Mouse (Mus musculus) lung, postnatal 14 days (tissue): ENCODE data around the gene Zfand3.
A peak's percentile ranks its signal among the peaks of the same experiment; 100 is the strongest.

Experiments
- DNase-seq: peaks from one replicate; pipeline ENCODE4 v3.0.0; 2021

Zfand3 gene

GRCm38 (mm10) chr17:30196401-30197279 is 192.1 kb downstream of the Zfand3 start:
- no peak for DNase-seq

GRCm38 (mm10) chr17:30197280-30198030 is 192.9 kb downstream of the Zfand3 start:
- no peak for DNase-seq

- DNase-seq = no peak
Measured at GRCm38 (mm10) chr17:30198422-30198821, 193.9 kb downstream of the Zfand3 start.

DNA sequence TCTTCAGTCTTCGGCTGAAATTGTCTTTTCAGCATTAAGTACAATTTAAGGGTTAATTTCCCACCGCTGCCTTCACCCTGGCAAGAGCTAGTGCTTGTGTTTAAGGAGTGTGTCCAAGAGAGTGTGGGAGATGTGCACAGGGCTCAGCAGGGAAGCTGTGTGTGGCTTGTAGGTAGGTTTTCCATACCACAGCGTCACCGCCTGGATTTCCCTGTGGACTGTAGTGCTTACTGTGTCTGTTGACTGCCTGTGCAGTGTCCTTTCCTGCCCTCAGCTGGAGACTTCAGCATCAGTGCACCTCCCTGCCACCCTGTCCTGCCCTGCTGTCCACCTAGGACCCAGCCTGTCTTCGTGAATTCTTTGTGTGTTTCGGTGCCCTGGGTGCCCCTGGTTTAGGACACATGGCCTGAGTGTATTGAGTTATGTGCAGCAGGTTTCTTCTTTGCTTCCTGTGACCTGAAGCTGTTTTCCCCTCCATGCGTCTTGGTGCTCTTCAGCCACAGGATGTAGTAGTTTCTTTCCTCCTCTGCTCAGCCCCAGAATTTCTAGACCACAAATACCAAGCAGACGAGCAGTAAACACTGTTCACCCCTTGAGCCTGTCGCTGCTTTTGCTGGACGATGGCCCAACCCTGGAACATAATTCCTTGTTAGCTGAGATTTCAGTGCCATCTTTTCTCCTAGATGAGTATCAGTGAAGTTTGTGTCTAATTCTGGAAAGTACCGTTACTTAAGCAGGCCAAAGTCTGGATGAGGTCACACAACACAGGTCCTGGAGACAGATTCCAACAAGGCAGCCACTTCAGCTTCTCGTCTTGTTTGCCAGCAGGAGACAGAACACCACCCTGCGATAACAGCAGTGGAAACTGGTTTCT is 195.1 kb downstream of the Zfand3 start:
- DNase-seq = no peak

DNA sequence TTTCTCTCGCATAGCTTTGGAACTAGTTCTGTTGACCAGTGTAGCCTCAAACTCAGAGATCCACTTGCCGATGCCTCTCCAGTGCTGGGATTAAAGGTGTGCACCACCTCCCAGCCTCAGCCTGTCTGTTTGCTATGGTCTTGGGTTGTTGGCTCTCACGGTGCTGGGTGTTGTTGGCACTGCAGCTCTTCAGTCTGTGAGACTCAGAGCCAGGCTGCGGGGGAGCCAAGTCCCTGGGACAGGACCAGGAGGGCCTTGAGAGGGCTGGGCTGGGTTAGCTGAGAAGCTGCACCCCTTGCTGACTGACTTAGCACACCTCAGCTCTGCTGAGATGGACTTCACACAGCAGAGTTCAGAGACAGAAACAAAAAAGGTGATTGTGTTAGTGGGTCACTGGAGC is 195.8 kb downstream of the Zfand3 start:
- DNase-seq = peak; percentile 32

DNA sequence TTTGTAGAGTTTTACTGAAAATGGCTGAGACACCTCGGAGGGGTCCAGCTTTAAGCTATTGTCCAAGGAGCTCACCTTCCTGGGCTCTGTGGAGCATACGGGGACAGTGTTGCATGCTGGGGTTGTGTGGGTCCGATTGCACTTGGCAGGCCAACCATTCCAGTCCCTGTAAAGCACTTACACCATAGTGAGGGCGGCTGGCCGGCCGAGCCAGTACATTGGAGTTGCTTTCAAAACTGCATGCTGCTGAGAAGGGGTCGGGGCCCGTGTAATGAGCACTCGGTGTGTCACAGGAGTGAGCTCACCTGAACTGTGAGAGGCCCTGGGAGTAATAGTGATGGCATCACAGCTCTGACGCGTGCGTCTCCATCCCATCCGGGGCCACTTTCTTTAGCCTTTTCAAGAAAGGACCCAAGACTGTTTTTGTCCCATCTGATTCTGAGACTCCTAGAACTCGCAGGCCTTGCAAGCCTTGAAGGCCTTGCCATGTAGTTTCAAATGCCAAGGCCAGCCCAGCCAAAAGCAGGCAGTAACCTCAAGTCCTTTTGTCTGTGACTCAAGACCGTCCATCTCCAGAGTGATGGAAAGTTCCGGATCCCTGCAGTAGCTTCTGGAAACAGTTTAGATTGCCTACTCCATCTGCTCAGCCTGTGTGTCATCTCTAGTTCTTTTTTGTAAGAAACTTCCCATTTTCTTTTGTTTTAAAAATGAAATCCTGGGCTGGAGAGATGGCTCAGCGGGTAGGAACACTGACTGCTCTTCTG is 200.7 kb downstream of the Zfand3 start:
- no peak for DNase-seq

DNA sequence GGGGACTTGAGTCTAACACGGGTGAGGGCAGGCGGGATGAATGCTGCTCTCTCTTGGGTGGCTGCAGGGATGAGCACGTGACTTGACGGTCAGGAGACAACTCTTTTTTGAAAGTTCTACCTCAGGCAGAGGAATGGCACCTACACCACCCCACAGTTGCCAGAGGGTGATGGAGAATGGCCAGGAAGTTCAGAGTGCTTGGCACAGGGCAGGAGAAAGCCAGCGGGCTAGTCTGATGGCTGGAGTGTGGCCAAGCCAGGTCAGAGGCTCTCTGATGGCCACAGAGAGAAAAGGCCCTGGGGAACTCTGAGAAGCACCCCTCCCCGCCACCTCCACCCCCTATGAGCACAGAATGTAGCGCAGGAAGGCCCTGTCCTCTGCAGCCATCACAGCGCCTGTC is 205.7 kb downstream of the Zfand3 start:
- DNase-seq = no peak

GRCm38 (mm10) chr17:30210936-30211335 is 206.4 kb downstream of the Zfand3 start:
- no peak for DNase-seq

DNA sequence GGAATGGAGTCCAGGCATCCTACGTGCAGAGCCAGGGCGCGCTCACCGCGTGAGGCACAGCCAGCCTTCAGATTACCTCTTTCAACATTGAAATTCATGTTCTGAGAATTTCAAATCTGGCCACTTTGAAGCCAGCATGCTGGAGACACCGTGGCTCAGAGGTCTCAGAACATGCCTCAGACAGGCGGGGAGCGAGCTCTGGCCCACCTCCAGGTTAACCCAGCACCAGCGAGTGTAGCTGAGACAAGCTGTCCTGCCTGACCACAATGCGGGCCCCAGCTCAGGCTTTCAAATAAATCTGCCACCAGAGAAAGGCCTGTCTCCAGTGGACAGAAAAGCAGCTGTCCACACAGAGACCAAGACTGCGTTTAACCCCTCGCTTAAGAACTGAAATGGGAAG is 208.1 kb downstream of the Zfand3 start:
- DNase-seq = no peak

- no peak for DNase-seq
Measured at GRCm38 (mm10) chr17:30213371-30213770, 208.8 kb downstream of the Zfand3 start.

GRCm38 (mm10) chr17:30214393-30214792 is 209.9 kb downstream of the Zfand3 start:
- no peak for DNase-seq

- no peak for DNase-seq
Measured at GRCm38 (mm10) chr17:30215741-30216140, 211.2 kb downstream of the Zfand3 start.

- DNase-seq = no peak
Measured at GRCm38 (mm10) chr17:30221677-30222076, 217.1 kb downstream of the Zfand3 start.

DNA sequence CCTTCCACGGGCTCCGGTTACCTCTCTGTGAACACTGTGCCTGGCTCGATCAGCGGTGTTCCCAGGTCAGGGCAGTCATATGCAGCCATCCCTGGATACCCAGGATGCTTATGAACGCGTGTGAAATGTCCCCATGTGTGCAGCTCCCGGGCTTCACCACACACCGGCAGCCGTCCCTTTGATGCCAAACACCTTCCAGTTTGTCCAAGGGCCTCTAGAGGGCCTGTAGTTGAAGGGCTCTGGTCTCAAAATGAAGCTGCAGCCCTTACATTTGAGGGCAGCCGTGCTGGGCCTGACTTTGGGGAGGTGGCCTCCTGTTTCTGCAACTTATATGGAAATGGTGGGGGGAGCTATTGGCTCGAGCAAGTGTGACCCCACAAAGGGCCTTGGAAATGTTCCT is 217.8 kb downstream of the Zfand3 start:
- no peak for DNase-seq

- no peak for DNase-seq
Measured at GRCm38 (mm10) chr17:30222837-30223236, 218.3 kb downstream of the Zfand3 start.

DNA sequence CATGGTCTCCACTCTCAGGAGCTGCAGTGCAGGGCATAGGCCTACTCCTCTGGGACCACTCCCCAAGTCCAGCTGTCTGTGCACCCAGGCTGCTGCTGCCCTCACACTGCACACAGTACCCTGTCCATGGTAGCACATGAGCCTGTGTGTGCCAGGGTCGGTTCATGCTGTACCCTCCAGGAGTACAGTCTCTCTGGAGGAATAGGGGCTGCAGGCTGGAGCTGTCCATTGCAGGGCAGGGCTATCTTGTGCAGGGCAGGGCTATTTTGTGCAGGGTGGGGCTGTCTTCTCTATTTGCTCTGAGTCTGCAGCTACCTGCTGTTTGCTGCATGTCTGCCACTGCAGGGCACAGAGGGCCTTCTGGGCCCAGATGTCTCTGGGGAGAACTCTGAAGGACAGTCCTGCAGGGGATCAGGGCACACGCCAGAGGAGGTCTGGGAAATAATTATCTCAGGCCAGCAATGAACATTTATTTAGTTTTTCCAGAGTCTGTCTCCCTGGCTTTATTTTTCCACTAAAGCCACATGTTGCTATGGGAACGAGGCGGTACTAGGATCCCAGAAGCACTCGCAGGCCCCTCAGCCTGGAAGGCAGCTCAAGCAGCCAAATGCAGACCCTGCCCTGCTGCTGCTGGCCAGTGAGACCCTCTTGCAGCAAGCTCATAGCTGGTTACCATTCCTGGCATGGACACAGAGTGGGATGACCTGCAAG is 220.7 kb downstream of the Zfand3 start:
- DNase-seq = no peak

DNA sequence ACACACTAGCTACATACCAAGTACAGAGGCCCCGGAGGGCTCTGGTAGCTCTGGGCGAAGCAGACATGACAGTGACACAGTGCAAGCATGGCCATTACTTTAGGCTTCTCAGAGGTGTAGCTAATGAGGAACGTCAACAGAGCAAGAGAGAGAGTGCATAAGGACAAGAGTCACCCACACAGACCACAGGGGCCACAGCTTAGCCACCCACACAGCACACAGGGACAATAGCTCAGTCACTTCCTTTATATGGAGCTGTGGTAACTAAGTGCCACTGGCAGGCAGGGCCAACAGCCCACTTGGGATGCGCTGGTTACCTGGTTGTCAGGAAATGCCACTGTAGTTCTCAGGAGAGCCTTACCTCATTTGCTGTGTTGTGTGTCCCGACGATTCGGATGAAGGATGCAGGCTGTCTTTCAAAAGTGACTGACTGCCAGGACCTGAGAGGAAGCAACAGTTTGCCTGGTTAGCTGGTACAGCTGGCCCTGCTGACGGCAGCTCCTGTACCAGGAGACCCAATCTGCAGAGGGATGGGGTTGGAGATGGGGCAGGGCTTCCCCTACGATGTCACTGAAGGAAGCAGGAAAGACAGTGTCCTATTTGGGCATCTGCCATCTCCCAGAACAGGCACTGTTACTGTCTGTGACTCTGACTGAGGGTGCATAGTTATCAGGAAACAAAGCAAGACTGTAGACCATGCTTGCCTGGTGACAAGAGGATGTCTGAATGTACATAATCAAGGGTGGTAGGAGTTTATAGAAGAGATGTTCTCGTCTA is 224.1 kb downstream of the Zfand3 start:
- DNase-seq = no peak

DNA sequence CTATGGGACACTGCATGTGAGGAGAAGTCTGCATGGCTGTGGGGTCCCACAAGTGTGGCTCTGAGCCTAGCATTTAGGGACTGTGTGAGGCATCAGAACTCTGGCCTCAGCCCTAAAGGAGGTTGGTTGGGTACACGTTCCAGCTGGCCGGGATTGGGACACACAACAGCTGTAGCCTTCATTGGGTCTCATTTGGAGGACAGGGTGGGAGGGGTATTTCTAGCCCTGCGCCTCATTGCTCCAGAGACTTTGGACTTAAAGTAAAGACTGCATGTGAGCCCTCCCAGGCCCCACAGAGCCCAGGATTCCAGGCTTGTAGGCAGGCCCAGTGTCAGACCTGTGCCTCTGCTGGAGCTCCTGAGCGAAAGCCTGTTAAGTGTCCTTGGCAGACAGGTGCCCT is 225.9 kb downstream of the Zfand3 start:
- DNase-seq = peak; percentile 57

DNA sequence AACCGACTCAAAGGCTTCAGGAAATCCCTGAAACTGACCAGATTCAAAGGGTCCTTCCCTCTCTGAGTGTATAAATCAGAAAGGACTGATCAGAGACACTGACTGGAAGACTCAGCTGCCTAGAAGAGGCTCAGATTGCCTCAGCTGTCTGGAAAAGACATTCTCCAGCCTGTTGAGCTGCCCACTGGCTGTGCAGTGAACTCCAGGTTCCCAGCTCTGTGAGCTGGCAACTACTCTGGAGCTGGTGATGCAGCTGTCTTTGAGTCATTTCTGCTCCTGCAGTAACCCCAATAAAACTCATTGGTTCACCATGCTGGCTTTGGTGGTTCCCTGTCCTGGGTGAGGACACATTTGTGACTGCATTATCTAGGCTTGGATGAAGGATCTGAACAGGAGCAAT is 226.9 kb downstream of the Zfand3 start:
- no peak for DNase-seq

GRCm38 (mm10) chr17:30232698-30233097 is 228.2 kb downstream of the Zfand3 start:
- DNase-seq = no peak

GRCm38 (mm10) chr17:30235380-30235779 is 230.8 kb downstream of the Zfand3 start:
- no peak for DNase-seq
